Mouse (Mus musculus) naive thymus-derived CD4-positive, alpha-beta T cell, adult 5 months (primary cell): Measurements from ENCODE around the gene Mup4. TPM values are rescaled to one million over a fixed set of nuclear protein-coding genes. Genes with fewer than 3 reads are reported as not detected.

ENCODE experiments used
- polyA plus RNA-seq: library from polyadenylated mRNA; unstranded; fragments of 100-300 nt; shearing (Covaris generic); gene quantifications from one replicate; pipeline ENCODE4 v1.2.1, GENCODE M21; 2017

Mup4 gene
- polyA plus RNA-seq: not detected

GRCm38 (mm10) chr4:59960610-59961009, at the start of gene Mup4:
Mup4 (minus strand) TSS chr4:59960710.

GRCm38 (mm10) chr4:59963405-59964344, 3.2 kb upstream of the Mup4 start, which contains the start of gene Mup6:
Mup6 (plus strand) TSS chr4:59964294.

GRCm38 (mm10) chr4:59914608-59915403, 45.7 kb downstream of the Mup4 start, which contains the start of gene Slc46a2:
Slc46a2 (minus strand) TSS chr4:59915056.

Other genes starting within 250 kb of the Mup4 start
- gene Inip, start 159.1 kb downstream of the Mup4 start, polyA plus RNA-seq: 55.3 TPM
- 15.4 TPM for gene Snx30, start 154.9 kb downstream of the Mup4 start, polyA plus RNA-seq
- gene Slc46a2, start 45.7 kb downstream of the Mup4 start, polyA plus RNA-seq: not detected
- not detected for gene Mup6, start 3.6 kb upstream of the Mup4 start, polyA plus RNA-seq
- gene Mup7, start 109.8 kb upstream of the Mup4 start, polyA plus RNA-seq: not detected
- not detected for gene Mup2, start 193.6 kb upstream of the Mup4 start, polyA plus RNA-seq